Mouse (Mus musculus) monocyte, adult 2 months (primary cell): ENCODE results near the gene 1700028J19Rik.

Experiments used
- DNase-seq, 2 experiments: peaks; one replicate each; pipeline ENCODE4 v3.0.0; 2022; ENCODE audit warnings: low spot score in 2 of 2, low read depth in 1 of 2

1700028J19Rik gene

DNA sequence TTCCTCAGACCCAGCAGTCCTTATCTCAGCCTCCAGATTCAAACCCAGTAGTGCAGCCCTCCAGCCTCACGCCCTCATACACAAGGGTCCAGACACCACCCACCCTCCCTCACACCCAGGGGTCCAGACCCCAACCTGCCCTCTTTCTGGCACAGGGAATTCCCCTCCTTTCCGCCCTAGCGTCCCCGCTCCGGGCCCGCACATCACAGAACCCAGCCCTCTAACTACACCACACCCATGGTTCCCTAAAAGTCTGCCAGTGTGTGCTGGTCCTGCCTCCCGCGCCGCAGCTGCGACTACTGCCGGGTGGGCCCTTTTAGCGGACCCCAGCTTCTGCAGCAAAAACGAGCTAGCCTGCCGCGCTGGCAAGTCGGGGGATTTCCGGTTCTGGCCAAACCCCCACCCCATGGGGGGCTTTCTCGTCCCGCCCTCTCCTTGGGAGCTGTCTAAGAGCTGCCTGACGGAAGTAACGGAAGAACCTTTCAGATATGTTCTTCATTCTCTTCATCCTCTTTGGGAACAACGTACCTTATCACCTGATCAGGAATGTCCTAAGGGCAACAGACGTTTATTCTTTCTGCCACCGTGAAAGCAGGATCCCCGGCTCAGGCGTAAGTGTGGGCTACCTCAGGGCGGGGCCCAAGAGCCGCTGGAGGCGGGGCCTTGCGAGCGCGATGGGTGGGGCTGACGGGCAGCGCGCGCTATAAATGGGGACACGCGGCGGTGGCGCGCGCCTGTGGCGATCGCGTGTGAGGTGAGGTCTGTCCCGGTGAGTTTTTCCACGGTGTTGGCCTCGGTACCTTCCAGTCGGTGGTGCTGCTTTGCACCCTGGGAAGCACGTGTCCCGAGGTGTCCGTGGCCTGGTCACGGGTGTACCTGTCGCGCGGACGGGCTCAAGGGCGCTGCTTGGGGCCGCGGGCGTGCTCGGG lies at the start of gene 1700028J19Rik, which contains the start of gene 2410002F23Rik:
1700028J19Rik (minus strand) TSS at position 641 of the 929 bp plus-strand sequence.
2410002F23Rik (plus strand) TSS at position 668 of the 929 bp plus-strand sequence.
- DNase-seq: peak; percentile 66 to 88

DNA sequence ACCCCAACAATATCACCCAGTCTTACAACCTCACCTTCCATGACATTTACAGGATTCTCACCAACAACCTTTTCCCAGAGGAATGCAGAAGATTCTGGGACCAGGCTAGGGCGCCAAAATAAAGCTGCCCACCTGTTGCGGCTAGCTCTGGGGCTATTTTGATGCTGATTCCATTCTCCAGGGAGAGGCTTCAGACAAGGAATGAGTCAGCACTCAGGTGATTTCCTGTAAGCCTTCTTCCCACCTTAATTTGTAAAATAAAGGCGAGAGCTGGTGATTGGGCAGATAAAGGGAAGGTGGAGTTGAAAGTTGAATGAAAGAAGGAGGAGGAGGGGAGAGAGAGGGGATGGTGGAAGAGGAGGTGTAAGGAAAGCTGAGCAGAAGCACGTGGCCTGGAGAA lies 44.9 kb upstream of the 1700028J19Rik start:
- no peak for DNase-seq

DNA sequence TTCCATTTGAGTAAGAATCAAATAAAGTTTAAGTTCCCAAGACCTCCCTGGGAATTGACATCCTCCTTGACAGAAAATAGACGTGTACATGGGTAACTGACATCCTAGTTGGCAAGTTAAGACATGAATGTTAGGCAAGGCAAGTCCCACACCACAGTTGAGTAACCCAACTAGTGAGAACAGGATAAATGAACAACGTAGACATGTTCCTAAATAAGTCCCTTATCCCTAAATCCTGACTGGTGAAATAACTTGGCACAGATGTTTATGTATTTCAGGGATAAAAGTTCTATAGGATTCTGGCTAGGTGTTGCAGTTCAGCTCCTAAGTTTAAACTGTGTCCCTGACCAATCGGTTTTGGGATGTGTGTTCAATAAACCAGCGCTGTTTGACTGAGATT lies 44.5 kb upstream of the 1700028J19Rik start:
- DNase-seq: no peak

DNA sequence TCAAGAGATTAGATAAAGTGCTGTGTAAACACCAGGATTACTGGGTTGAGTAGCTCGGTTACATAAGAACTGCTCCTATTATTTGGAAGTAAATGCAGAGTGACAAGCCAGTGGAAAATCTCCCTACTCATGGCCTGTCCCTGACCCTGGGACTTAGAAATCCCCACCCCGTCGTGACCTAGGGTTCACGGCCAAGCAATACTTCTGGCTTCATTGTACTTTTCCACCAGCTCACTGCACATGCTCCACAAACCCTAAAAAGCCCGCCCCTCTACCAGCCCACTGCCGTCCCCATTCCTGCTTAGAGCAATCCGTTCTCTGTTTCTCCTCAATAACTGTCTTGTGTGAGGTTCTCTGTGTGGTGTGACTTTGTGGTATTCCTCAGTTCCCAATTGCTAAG lies 41.3 kb upstream of the 1700028J19Rik start:
- no peak for DNase-seq

DNA sequence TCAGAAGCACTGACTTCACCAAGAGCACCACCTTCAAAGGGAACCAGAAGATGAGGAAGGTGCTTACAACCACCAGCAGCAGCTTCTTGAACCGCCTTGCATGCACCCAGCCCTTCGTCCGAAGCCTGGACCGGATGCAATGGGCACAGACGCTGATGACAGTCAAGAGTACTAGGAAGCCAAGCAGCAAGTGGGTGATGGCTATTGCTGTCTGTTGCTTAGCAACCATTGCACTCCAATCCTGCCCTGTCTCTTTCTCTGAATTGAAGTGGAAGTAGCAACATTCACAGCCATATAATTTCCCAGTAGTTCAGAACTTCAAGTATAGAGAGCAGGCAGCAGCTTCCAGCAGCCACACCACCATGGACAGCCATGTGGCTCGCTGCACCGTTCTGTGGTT lies 35.1 kb upstream of the 1700028J19Rik start:
- DNase-seq: no peak

DNA sequence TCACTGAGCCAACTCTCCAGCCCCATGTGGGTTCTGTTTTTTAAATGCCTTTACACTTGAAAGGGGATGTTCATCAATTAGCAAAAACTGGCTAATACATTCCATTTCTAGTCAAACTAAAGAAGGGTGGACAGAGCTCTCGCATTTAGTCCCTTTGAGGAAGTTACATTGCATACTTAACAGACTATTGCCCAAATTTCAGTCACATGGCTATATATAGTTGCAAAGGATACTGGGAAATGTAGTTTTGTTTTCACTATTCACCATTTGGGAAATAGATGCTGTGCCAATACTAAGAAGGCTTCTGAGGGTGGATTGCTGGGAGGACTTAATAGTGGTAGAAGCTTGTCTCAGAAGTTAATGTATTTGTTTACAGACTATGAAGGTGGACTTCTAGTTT lies 34.5 kb upstream of the 1700028J19Rik start:
- no peak for DNase-seq

DNA sequence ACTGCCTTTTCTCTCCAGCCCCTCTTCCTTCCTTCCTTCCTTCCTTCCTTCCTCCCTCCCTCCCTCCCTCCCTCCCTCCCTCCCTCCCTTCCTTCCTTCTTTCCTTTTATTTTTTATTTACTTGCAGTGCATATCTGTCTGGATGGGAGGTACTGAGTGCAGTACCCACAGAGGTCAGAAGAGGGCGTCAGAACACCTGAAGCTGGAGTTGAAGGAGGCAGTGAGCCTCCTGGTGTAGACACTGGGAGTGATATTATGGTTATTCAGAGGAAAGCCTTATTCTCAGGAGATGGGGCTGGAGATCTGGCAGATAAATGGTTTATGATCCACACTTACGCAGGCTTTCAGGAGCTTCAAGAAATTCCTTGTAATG lies 30.7 kb upstream of the 1700028J19Rik start:
- DNase-seq: no peak

DNA sequence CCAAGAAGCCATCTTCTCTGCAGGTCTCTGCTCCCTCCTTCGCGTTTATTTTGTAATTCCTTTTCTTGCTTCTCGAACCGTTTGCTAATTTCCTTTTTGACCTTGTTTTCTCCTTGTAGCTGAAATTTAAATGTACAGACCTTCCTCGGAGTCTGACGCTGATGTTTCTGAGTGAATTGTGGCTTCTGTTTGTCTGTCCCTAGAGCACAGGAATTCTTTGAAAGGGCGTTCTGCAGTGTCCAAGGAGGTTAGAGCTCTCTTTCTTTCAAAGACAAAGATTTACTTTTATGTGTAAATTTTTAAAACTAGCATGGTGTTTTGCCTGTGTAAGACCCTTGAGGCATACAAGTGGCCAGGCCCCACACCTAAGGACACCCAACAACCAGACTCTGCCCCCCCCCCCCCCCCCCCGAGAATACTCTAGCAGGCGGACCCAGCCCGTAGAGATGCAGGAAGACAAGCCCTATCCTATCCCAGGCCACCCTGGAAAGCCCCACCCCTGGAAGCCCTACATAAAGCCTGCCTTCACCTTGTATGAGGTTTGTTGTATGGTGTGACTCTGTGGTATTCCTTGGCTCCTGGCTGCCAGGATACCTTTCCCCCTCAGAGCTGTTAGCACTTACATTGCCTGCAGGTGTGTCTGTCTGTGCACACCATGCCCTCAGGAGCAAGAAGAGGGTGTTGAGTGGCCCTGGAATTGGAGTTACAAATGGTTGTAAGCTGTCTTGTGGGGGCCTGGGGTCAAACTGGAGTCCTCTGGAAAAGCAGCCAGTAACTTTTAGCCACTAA lies 30.2 kb upstream of the 1700028J19Rik start:
- no peak for DNase-seq

DNA sequence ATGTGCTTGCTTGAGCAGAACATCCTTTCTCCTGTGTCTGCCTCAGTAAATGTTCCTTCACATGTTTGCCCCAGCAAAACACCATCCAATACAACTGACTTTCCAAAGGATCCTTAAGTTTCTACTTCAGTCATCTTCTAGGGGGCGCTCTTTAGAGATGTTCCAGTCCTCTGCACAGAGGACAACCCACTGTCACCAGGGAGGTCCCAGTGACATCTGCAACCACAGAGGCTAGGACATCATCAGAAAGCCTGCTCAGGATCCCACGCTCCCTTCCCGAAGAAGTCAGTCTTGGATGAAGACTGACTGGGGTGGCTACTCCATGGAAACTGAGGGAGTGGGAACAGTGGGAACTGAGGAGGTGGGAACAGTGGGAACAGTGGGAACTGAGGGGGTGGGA lies 29.1 kb upstream of the 1700028J19Rik start:
- no peak for DNase-seq

DNA sequence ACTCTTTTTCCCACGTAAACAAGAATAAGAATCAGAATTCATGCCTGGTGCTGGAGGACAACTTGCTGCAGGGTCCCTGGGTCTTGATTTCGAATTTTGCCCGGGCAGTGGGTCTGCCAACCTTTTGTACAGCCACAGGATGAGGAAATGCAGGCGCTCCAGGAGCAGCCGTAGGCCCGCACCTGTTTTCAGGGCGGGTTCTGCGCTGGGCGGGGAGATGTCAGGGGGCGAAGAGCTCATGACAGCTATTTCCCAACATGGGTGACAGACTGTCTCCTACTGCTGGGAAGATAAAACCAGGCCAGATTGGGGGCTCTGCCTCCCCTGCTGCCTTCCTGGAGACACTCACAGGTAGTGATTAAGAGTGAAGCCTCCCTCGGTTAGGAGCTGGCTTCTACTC lies 27.6 kb upstream of the 1700028J19Rik start:
- DNase-seq: no peak

DNA sequence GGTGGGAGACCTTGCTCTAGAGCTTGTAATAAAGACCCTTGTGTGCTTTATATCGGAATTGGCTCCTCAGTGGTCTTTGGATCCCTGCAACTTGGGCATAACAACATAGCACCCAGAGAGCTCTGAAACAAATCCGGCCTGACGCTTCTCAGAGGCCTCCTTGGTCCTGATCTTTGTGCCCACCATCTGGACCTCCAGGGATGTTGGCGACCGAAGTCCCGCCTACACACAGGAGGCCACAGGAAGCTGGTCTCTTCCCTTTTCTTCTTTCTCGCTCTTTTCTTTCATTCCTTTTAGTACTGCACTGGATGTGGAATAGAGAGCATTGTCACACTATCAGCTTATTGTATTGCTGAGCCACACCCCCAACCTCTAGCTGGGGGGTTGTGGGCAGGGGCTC lies 27.0 kb upstream of the 1700028J19Rik start:
- no peak for DNase-seq

DNA sequence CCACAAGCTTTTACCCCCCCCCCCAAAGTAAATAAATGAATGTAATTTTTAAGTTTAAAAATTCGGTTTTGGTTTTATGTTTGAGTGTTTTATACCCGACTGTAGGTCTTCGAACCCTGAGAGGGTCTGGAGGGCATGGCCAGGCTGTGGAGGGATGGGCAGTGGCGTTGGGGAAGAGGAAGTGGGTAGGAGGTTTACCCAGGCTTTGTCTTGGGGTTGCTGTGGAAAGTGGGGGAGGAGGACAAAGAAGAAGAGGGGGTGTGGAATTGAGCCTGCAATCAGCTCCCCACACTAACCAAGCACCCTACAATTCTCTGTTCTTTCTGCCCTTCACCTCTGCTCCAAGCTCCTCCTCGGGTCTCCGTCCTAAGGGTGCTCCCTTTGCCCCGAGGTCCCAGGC lies 26.1 kb upstream of the 1700028J19Rik start:
- DNase-seq: no peak

DNA sequence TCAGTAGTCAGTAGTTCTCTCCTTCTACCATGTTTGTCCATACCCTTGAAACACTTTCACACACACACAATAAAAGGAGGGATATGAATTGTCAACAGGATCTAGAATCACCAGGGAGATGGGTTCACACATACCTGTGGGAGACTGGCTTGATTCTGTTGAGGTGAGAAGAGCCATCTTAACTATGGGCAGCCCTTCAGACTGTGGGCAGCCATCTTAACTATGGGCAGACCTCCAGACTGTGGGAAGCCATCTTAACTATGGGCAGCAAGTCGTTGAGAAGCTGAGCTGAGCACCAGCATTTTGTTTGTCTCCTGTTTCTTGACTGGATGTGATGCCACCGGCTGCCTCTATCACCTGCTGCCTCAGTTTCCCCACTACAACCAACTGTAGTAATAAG lies 24.8 kb upstream of the 1700028J19Rik start:
- DNase-seq: no peak

DNA sequence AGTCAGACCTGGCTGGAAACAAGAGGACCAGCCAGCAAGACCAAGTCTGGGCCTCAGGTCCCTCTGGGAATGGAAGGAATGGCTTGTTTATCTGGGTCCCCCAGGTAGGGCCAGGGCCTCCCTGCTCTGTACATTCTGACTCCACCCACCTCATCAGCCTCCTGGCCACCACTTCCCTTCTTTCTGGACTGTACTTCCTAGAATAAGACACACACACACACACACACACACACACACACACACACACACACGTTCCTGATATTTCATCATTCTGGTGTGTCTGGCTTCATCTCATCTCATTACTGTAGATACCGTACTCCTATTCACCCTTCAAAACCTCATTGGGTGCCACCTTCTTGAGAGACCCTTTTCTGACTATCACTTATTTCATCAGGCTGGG lies 22.9 kb upstream of the 1700028J19Rik start:
- DNase-seq: no peak

DNA sequence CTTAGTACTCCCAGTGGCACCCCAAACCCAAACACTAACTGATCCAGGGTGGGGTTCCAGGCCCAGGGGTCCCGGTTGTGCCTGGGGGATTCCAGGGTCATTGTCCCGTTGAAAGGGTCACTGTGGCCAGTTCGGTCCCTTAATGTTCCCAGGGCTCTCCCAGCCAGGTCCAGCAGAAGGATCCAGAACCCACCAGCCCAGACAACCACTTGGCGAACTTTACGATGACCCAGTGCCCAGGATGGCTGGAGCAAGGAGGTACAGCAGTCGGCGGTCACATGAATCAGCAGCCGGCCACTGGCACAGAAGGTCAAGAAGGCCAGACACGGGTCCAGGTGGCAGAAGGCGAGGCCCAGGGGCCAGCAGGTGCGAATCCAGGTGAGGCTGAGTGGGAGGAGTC lies 21.6 kb upstream of the 1700028J19Rik start:
- DNase-seq: no peak

DNA sequence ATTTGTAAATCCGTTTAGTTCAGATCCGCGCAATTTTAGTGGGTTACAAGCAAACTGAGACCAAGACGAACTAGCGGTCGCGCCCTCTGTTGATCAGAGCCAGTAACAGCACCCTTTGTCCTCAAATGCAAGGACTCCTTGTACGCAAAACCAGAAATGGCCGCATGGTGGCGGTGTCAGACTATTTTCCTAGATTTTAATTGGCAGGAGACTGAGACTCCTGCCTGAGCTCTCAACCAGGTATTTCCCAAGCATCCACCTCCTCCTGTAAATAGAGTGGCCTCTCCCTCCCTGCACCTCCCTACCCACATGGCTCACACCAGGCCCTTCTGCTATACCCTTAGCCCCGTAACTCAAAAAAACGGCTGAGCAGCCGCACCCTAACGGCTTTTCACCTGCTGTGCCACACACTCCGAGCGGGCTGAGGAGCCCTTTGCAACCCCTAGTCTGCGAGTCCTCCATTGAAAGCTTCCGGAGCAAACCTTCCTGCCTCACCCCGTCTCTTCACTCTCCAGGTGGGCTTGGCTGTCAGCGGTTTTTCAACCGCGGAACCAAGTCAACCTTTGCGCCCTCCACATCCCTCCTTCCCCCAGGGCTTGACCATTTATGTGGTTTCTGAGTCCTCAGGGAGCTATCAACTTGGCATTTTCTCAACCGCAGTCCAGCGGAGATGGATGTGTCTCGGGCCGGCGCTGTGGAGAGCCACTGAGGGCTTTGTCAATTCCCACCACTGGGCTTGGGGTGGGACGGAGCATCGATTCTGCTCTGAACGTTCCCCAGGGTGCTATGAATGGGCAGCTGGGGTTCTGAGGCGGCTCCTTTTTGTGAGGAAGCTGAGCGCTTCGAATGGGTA lies 16.5 kb upstream of the 1700028J19Rik start:
- DNase-seq: peak; percentile 72 to 85

DNA sequence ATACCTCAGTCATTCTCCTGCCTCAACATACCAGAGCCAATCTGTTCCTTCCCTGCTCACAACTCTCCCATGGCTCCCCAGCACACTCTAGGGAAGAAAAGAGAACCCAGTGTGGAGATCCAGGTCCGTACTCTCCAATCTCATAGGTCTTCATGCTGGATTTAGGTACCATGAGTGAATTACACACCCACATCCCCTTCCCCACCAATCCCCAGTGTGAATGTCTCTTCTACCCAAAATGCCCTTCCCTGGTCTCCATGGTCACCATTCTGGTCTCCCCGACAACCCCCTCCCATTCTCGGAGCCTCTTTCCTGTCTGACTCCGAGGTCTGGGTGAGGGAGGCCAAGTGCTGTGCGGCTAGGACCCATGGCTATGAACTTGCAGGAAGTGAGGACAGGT lies 14.7 kb upstream of the 1700028J19Rik start, which contains the start of gene Gm15517:
Gm15517 (plus strand) TSS at position 301 of the 400 bp plus-strand sequence.
- DNase-seq: no peak

DNA sequence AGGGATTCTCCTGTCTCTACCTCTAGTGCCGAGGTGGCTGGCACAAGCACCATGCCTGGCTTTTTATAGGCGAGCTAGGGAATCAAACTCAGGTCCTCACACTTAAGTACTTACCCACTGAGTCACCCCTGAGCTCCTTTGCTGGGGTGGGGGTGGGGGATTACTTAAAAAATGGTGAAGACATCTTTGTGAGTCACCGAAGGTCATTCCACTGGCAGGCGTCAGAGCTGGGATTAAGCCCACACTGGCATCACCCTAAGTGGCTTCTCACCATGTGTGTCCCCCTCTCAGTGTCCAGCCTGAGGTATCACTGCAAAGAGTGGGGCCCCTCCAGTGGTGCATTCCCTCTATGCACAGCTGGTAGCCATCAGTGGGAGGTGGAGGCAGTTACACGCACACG lies 13.9 kb upstream of the 1700028J19Rik start:
- no peak for DNase-seq

DNA sequence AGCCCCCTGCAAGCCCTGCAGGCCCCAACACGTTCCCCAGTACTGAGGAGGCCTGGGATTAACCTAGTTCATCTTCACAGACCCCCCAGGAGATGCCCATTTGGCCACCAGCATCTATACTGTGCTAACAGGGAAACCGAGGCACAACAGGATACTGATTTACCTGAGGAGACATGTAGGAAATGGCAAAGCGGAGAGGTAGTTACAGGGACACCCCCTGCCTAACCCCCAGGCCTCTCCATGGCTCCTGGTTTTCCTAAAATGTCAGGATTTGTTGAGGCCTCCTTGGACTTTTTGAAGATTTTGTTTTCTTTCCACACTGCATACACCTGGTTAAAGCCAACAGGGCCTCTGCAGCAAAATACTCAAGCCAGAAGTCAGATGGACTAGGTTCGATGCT lies 10.8 kb upstream of the 1700028J19Rik start, which contains the start of gene Acp4:
Acp4 (minus strand) TSS at position 101 of the 400 bp plus-strand sequence.
- no peak for DNase-seq

DNA sequence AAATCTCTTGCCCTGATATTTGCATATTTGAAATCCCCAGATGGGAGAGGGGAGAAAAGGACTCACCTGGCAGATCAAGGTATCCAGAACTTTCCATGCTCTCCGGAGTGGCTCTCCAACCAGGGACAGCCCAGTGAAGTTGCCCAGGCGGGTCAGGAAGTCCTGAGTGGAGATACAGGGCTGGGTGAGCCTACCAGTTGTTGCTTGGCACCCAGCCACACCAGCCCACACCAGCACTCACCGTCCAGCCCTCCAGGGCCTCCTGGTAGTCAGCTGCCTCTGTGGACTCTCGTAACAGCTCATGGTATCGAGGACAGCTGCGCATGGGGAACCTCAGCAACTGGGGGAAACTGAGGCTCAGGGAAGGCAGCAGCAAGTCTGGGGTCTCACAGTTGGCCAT lies 8.4 kb upstream of the 1700028J19Rik start:
- no peak for DNase-seq

DNA sequence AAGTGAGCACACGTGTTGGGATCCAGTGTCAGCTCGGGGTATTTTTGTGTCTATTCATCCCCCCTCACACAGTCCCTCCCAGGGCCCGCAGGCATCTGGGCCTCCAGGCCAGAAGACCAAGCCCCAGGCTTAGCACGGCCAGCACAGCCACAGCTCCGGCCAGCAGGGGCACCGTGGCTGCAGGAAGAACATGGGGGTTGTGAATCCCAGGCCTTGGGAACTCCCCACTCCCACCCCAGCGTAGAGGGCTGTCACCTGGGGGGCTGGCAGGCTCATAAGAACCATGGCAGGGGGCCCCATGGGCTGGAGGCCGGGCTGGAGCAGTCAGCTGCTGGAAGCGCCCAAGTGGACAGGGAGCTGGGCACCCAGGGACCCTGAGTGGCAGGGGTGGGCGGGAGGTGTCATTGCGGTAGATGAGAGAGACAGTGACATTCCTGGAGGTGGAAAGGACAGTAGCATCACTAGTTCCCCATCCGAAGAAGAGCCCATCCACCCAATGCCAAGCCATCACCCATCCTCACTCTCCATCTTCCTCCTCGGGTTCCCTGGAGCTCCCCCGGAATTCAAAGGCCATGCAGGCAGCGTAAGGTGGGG lies 6.6 kb upstream of the 1700028J19Rik start:
- no peak for DNase-seq
